Mouse (Mus musculus): ENCODE results near the gene Slc36a2. TPM values are rescaled to one million over a fixed set of nuclear protein-coding genes. Genes with fewer than 3 reads are reported as not detected.

Slc36a2 gene
- polyA plus RNA-seq, 1 experiment from 2014 or later: not detected

DNA sequence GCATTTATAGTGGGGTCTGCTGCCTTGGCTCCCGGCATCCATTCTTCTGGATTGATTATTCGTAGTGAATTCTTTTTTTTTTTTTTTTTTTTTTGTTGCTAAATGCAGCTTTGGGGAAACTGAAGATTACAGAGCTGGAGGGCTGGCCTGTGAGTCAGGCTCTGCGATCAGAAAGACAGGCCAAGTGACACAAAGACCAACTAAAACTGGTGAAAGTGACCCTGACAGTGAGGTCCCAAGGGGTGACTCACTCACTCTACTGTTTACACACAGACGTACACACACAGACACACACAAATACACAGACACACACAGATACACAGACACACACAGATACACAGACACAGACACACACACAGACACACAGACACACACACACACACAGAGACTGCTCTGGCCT, 14.4 kb downstream of the Slc36a2 start:
- WGBS: 79% methylated on average over 4 of the region's 4 CpGs
- DNase-seq (ENCODE audit: low spot score) (no peak), ATAC-seq (replicated peaks; ENCODE audit: low FRiP score) (no peak)
- H3K27me3 ChIP-seq (ENCODE audit: control insufficient read depth, insufficient read depth, low read length): no peaks in the 10 kb centered on the region
- H3K9ac ChIP-seq (ENCODE audit: low read length): no peak overlapping the region
- H3K4me3 ChIP-seq (ENCODE audit: low read depth, low read length): no peak overlapping the region
- no peak overlapping the region for H3K27ac ChIP-seq (ENCODE audit: low read depth, low read length)
- H3K4me1 ChIP-seq (replicated peaks; ENCODE audit: control insufficient read depth, insufficient read depth, low read length): no peaks in the 10 kb centered on the region
- no peak overlapping the region for H3K4me2 ChIP-seq (ENCODE audit: low read depth, low read length, severe bottlenecking)
- H3K36me3 ChIP-seq (ENCODE audit: control insufficient read depth, insufficient read depth, low read length): no peaks in the 10 kb centered on the region
- H3K9me3 ChIP-seq (ENCODE audit: control insufficient read depth, low read length): no peaks in the 10 kb centered on the region

DNA sequence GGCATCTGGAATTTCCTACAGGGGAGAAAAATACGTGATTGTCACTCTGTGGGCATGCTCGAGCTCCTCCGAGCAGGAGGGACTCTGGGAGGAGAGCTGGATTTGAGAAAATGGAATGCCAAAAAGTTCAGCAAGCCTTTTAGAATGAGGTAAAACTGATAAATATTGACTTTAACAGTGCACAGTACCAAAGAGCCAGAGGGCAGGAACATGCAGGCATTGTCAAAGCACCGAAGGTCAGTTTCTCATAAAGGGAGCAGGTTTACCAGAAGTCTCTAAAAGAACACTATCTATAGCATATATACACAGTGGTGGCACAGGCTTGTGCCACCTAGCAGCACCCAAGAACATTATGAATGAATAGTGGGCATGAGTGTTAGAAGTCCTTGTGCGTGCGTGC, 16.0 kb downstream of the Slc36a2 start:
- no peaks in the 10 kb centered on the region for H3K27me3 ChIP-seq (ENCODE audit: control insufficient read depth, insufficient read depth, low read length)
- ATAC-seq (replicated peaks; ENCODE audit: low FRiP score) (no peak), DNase-seq (ENCODE audit: low spot score) (no peak)
- no peaks in the 10 kb centered on the region for H3K36me3 ChIP-seq (ENCODE audit: control insufficient read depth, insufficient read depth, low read length)
- H3K4me2 ChIP-seq (ENCODE audit: low read depth, low read length, severe bottlenecking): no peak overlapping the region
- no peak overlapping the region for H3K4me3 ChIP-seq (ENCODE audit: low read depth, low read length)
- H3K9me3 ChIP-seq (ENCODE audit: control insufficient read depth, low read length): no peaks in the 10 kb centered on the region
- H3K9ac ChIP-seq (ENCODE audit: low read length): no peak overlapping the region
- H3K27ac ChIP-seq (ENCODE audit: low read depth, low read length): no peak overlapping the region
- 90% methylated on average over 6 of the region's 6 CpGs for WGBS
- H3K4me1 ChIP-seq (replicated peaks; ENCODE audit: control insufficient read depth, insufficient read depth, low read length): no peaks in the 10 kb centered on the region

DNA sequence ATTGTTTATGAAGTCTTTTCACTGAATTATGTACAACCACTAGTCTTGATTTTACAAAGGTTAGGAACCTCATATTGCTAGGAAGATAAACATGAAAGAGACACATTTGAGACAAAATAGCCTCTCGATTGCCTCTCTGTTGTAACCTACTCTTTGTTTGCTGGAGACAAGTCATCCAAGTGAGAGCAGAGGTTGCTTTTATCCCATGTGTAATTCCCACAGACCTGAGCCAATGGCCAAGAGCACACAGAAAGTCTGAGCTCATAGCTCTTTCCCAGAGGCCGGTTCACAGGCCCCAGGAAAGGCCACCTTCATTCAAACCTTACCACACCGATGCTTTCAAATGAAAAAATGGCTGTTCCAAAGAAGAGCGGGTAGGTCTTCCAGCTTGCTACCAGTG, 16.4 kb downstream of the Slc36a2 start:
- no peak overlapping the region for H3K27ac ChIP-seq (ENCODE audit: low read depth, low read length)
- ATAC-seq (replicated peaks; ENCODE audit: low FRiP score) (no peak), DNase-seq (ENCODE audit: low spot score) (no peak)
- WGBS: 83% methylated on average over 4 of the region's 4 CpGs
- H3K4me1 ChIP-seq (replicated peaks; ENCODE audit: control insufficient read depth, insufficient read depth, low read length): no peaks in the 10 kb centered on the region
- H3K9ac ChIP-seq (ENCODE audit: low read length): no peak overlapping the region
- H3K4me3 ChIP-seq (ENCODE audit: low read depth, low read length): no peak overlapping the region
- no peaks in the 10 kb centered on the region for H3K27me3 ChIP-seq (ENCODE audit: control insufficient read depth, insufficient read depth, low read length)
- no peaks in the 10 kb centered on the region for H3K9me3 ChIP-seq (ENCODE audit: control insufficient read depth, low read length)
- no peak overlapping the region for H3K4me2 ChIP-seq (ENCODE audit: low read depth, low read length, severe bottlenecking)
- H3K36me3 ChIP-seq (ENCODE audit: control insufficient read depth, insufficient read depth, low read length): no peaks in the 10 kb centered on the region

DNA sequence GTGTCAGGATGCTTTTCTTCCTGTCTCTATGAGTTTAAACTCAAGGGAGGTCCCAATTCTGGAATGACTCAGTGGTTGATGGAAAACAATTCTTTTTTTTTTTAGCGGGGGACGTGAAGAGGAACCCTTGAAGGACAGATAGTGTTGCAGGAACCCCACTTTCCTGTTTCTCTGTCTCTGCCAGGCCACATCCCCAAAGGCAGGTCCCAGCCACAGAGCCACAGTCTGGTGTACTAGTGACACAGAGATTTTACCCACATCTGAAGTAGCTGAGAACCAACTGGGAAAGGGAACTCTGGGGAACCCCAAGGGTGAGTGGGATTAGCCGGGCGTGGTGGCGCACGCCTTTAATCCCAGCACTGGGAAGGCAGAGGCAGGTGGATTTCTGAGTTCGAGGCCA, 19.1 kb downstream of the Slc36a2 start:
- ATAC-seq (replicated peaks; ENCODE audit: low FRiP score): no peak
- no peaks in the 10 kb centered on the region for H3K27me3 ChIP-seq (ENCODE audit: control insufficient read depth, insufficient read depth, low read length)

DNA sequence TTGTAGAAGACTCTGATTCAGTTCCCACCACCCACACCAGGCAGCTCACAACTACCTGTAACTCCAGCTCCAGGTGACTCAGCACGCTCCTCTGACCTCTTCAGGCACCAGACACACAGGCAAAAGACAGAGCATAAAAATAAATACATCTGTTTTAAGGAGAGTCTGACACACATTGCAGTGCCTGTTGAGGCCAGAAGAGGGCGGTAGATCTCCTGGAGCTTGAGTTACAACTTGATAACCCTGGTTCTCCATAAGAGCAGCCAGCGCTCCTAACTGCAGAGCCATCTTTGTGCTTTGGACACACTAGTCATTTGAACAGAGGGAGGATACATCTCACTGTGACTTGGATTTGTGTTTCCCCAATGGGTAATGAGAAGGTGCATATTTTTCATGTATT, 20.2 kb downstream of the Slc36a2 start:
- no peaks in the 10 kb centered on the region for H3K4me1 ChIP-seq (replicated peaks; ENCODE audit: control insufficient read depth, insufficient read depth, low read length)
- no peaks in the 10 kb centered on the region for H3K36me3 ChIP-seq (ENCODE audit: control insufficient read depth, insufficient read depth, low read length)
- no peak for ATAC-seq (replicated peaks; ENCODE audit: low FRiP score)
- no peaks in the 10 kb centered on the region for H3K9me3 ChIP-seq (ENCODE audit: control insufficient read depth, low read length)
- H3K27ac ChIP-seq (ENCODE audit: low read depth, low read length): no peak overlapping the region
- DNase-seq (ENCODE audit: low spot score): no peak
- H3K4me3 ChIP-seq (ENCODE audit: low read depth, low read length): no peak overlapping the region
- no peaks in the 10 kb centered on the region for H3K27me3 ChIP-seq (ENCODE audit: control insufficient read depth, insufficient read depth, low read length)
- H3K9ac ChIP-seq (ENCODE audit: low read length): no peak overlapping the region
- 49% methylated on average over 3 of the region's 3 CpGs for WGBS
- H3K4me2 ChIP-seq (ENCODE audit: low read depth, low read length, severe bottlenecking): no peak overlapping the region

More for the DNA sequence above, 19.1 kb downstream of the Slc36a2 start:
- H3K9me3 ChIP-seq (ENCODE audit: control insufficient read depth, low read length): no peaks in the 10 kb centered on the region
- DNase-seq (ENCODE audit: low spot score): no peak
- no peak overlapping the region for H3K4me2 ChIP-seq (ENCODE audit: low read depth, low read length, severe bottlenecking)
- no peaks in the 10 kb centered on the region for H3K36me3 ChIP-seq (ENCODE audit: control insufficient read depth, insufficient read depth, low read length)
- 94% methylated on average over 7 of the region's 7 CpGs for WGBS
- no peak overlapping the region for H3K9ac ChIP-seq (ENCODE audit: low read length)
- H3K4me1 ChIP-seq (replicated peaks; ENCODE audit: control insufficient read depth, insufficient read depth, low read length): no peaks in the 10 kb centered on the region
- no peak overlapping the region for H3K4me3 ChIP-seq (ENCODE audit: low read depth, low read length)
- H3K27ac ChIP-seq (ENCODE audit: low read depth, low read length): no peak overlapping the region

DNA sequence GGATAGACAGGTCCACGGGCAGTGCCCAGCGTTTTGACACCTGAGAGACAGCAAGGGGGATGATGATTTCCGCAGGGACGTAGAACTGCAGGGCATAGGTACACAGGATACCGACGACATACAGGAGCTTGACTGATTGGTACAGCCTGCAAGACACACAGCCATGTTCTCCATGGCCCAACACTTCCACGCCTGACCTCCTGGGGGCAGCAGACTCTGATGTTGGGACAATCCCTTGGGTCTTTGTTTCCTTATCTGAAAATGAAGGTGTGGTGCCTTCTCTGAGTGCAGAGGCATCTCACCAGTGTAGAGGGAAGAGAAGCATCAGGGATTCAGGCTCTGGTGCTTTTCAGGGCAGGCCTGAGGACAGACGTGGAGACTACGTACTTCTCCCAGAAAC, 22.2 kb downstream of the Slc36a2 start:
- Histone ChIP-seq H3K27ac (ENCODE audit: low read depth, low read length) (no peak overlapping the region), H3K27me3 (ENCODE audit: control insufficient read depth, insufficient read depth, low read length) (no peaks in the 10 kb centered on the region), H3K4me3 (ENCODE audit: low read depth, low read length) (no peak overlapping the region), H3K36me3 (ENCODE audit: control insufficient read depth, insufficient read depth, low read length) (no peaks in the 10 kb centered on the region), H3K9me3 (ENCODE audit: control insufficient read depth, low read length) (no peaks in the 10 kb centered on the region), H3K4me1 (replicated peaks; ENCODE audit: control insufficient read depth, insufficient read depth, low read length) (no peaks in the 10 kb centered on the region), H3K4me2 (ENCODE audit: low read depth, low read length, severe bottlenecking) (no peak overlapping the region), H3K9ac (ENCODE audit: low read length) (no peak overlapping the region)
- DNase-seq (ENCODE audit: low spot score) (peak; percentile 59), ATAC-seq (replicated peaks; ENCODE audit: low FRiP score) (no peak)
- 49% methylated on average over 9 of the region's 9 CpGs for WGBS

DNA sequence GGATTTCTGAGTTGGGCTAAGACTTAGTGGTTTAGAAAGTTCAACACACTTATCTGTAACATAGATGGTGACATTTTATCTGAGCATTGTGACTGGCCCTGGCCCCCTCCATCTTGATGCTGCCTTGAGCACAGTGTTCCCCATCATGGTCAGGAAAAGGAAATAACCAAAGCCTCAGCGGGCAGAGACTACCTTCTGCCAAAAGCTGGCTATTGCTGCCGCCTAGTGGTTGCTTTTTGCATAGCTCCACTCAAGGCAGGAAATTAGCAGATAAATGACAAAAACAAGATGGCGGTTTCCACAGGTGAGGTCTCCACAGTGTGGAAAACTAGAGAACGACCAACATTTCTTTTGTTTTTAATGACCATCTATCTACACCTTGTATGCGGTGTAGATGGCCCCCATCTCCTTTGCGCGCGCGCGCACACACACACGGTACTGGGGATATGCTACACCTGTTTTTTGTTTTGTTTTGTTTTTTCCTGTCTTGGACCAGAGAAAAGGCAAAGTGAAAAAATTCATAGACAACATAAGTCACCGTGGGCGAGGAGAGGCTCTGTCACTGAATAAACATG, 26.0 kb downstream of the Slc36a2 start:
- DNase-seq (ENCODE audit: low spot score): peak; percentile 84
- H3K27ac ChIP-seq (ENCODE audit: low read depth, low read length): no peak overlapping the region
- H3K27me3 ChIP-seq (ENCODE audit: control insufficient read depth, insufficient read depth, low read length): no peaks in the 10 kb centered on the region
- H3K4me3 ChIP-seq (ENCODE audit: low read depth, low read length): no peak overlapping the region
- no peaks in the 10 kb centered on the region for H3K4me1 ChIP-seq (replicated peaks; ENCODE audit: control insufficient read depth, insufficient read depth, low read length)
- WGBS: 51% methylated on average over 13 of the region's 13 CpGs
- no peaks in the 10 kb centered on the region for H3K9me3 ChIP-seq (ENCODE audit: control insufficient read depth, low read length)
- H3K4me2 ChIP-seq (ENCODE audit: low read depth, low read length, severe bottlenecking): no peak overlapping the region
- ATAC-seq (replicated peaks; ENCODE audit: low FRiP score): no peak
- H3K36me3 ChIP-seq (ENCODE audit: control insufficient read depth, insufficient read depth, low read length): no peaks in the 10 kb centered on the region
- H3K9ac ChIP-seq (ENCODE audit: low read length): no peak overlapping the region

DNA sequence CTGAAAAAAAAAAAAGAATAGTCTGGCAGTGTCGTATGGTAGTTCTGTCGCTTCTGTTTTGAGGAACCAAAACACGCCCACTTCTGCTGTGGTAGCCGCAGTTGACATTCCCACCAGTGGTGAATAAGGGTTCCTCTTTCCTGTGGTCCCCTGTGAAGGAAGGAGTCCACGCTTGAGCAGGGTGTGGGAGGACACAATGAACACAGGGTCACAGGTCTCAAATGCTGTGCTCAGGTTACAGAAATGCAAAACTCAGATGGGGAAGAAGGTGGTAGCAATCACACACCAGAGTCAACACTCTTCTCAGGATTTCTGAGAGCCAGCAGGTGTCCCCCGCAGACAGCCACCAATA, 29.8 kb downstream of the Slc36a2 start:
- H3K4me1 ChIP-seq (replicated peaks; ENCODE audit: control insufficient read depth, insufficient read depth, low read length): no peaks in the 10 kb centered on the region
- H3K36me3 ChIP-seq (ENCODE audit: control insufficient read depth, insufficient read depth, low read length): no peaks in the 10 kb centered on the region
- 78% methylated on average over 6 of the region's 6 CpGs for WGBS
- DNase-seq (ENCODE audit: low spot score) (no peak), ATAC-seq (replicated peaks; ENCODE audit: low FRiP score) (no peak)
- H3K4me2 ChIP-seq (ENCODE audit: low read depth, low read length, severe bottlenecking): no peak overlapping the region
- no peak overlapping the region for H3K27ac ChIP-seq (ENCODE audit: low read depth, low read length)
- no peaks in the 10 kb centered on the region for H3K27me3 ChIP-seq (ENCODE audit: control insufficient read depth, insufficient read depth, low read length)
- no peak overlapping the region for H3K9ac ChIP-seq (ENCODE audit: low read length)
- H3K4me3 ChIP-seq (ENCODE audit: low read depth, low read length): no peak overlapping the region
- H3K9me3 ChIP-seq (ENCODE audit: control insufficient read depth, low read length): no peaks in the 10 kb centered on the region

DNA sequence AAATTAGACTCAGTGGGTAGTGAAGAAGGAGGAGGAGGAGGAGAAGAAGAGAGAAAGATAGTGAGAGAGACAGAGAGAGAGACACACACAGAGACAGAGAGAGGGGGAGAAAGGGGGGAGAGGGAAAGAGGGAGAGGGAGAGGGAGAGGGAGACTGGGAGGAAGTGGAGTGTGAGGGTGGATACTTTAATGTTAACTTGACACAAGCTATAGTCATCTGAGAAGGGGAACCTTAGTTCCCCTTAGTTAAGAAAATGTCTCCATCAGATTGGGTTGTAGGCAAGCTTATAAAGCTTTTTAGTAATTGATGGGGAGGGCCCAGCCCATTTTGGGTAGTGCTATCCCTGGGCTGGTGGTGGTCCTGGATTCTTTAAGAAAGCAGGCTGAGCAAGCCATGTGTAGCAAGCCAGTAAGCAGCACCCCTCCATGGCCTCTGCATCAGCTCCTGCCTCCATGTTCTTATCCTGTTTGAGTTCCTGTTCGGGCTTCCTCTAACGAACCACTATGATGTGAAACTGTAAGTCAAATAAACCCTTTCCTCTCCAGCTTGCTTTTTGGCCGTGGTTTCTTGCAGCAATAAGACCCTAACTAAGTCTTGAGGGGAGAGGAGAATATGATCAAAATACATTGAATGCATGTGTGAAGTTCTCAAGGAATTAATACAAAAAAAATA, 30.3 kb downstream of the Slc36a2 start:
- no peak for ATAC-seq (replicated peaks; ENCODE audit: low FRiP score)
- Histone ChIP-seq H3K27ac (ENCODE audit: low read depth, low read length) (no peak overlapping the region), H3K4me3 (ENCODE audit: low read depth, low read length) (no peak overlapping the region), H3K4me2 (ENCODE audit: low read depth, low read length, severe bottlenecking) (no peak overlapping the region), H3K27me3 (ENCODE audit: control insufficient read depth, insufficient read depth, low read length) (no peaks in the 10 kb centered on the region), H3K9ac (ENCODE audit: low read length) (no peak overlapping the region), H3K36me3 (ENCODE audit: control insufficient read depth, insufficient read depth, low read length) (no peaks in the 10 kb centered on the region), H3K4me1 (replicated peaks; ENCODE audit: control insufficient read depth, insufficient read depth, low read length) (no peaks in the 10 kb centered on the region), H3K9me3 (ENCODE audit: control insufficient read depth, low read length) (no peaks in the 10 kb centered on the region)
- DNase-seq (ENCODE audit: low spot score): no peak
- 72% methylated on average over 3 of the region's 3 CpGs for WGBS

Data from forebrain, embryonic 11.5 days (tissue).